Mouse (Mus musculus): ENCODE measurements at regions not wholly inside any gene's neighbourhood (a gene's known extent, or its start where the extent isn't known, plus 50 kb on each side); places are given as distances from the start of the nearest gene placed in this dataset.

GRCm38 (mm10) chr2:45702511-45702910 lies 585.3 kb upstream of the Zeb2 start:
- no peak for TF ChIP-seq MAFK (IDR thresholded peaks at IDR 0.05; ENCODE audit: insufficient read depth, low read depth, low read length)
- TF ChIP-seq CHD2 (IDR thresholded peaks at IDR 0.05; ENCODE audit: low read depth, low read length) = no peak
- no peak for TF ChIP-seq ZC3H11A (IDR thresholded peaks at IDR 0.05; ENCODE audit: borderline replicate concordance, low read depth, low read length)
- no peak for TF ChIP-seq HCFC1 (IDR thresholded peaks at IDR 0.05; ENCODE audit: borderline replicate concordance, insufficient read depth, low read length)
- no peak for TF ChIP-seq ZNF384 (IDR thresholded peaks at IDR 0.05; ENCODE audit: low read depth, low read length)

Measured in ES-E14 (cell line).